Mouse (Mus musculus): Measurements from ENCODE around the gene Notch1. TPM values are rescaled to one million over a fixed set of nuclear protein-coding genes. Genes with fewer than 3 reads are reported as not detected.

The Notch1 gene
- polyA plus RNA-seq, 1 experiment from 2014 or later = 14.1 TPM

DNA sequence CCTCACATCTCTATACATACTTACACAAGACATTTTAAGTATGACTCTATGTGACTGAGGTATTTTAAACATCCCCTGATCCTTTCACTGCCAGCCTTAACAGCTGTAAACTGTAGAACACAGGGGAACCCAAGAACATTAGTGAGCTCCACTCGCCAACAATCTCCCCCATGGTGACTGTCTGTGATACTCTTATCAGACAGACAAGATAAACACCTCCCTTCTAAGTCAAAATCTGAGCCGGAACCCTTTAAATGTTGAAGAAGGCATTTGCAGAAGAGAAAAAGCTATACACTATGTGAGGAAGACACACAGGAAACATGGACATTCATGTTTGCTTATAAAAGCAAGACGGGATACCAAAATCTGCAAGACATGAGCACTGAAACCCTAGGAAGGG, 72.6 kb downstream of the Notch1 start:
- WGBS = 8% methylated on average over 3 of the region's 3 CpGs

DNA sequence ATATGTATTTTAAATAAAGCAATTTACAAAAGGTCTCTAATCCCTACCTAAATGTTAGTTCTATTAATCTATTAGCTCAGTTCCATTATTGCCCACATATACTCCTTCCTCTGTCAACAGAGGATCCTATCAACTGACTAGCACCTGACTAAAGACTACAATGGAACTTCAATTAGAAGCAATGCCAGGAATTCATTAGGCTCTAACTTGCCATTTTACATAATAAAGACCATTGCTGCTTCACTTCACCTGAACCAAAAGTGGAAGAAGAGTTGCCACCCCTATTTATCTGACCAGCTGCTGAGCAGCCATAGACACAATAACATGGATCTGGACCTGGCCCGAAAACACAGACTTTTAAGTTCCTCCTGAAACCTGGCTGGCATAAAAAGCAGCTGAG, 73.6 kb downstream of the Notch1 start:
- H3K9me3 ChIP-seq (replicated peaks; ENCODE audit: control insufficient read depth, low read length) = no peaks in the 10 kb centered on the region
- H3K27ac ChIP-seq (ENCODE audit: low read length) = no peak overlapping the region
- H3K4me1 ChIP-seq (ENCODE audit: control insufficient read depth, insufficient read depth, low read length) = peaks cover 30% of the 10 kb centered on the region
- no peaks in the 10 kb centered on the region for H3K27me3 ChIP-seq (ENCODE audit: control insufficient read depth, insufficient read depth, low read length)
- H3K36me3 ChIP-seq (ENCODE audit: control insufficient read depth, insufficient read depth, low read length) = peaks cover 7% of the 10 kb centered on the region; the same call in 1 of the 2 replicates
- ATAC-seq (ENCODE audit: insufficient read depth, low FRiP score) = no peak
- peak overlapping the region; percentile 65 for H3K4me2 ChIP-seq (ENCODE audit: low read depth, low read length)
- 91% methylated on average over 1 of the region's 1 CpGs for WGBS
- H3K9ac ChIP-seq (ENCODE audit: low read length) = no peak overlapping the region
- no peak overlapping the region for H3K4me3 ChIP-seq (replicated peaks; ENCODE audit: low read length)

More for the DNA sequence above, 72.6 kb downstream of the Notch1 start:
- Histone ChIP-seq H3K27ac (ENCODE audit: low read length) (no peak overlapping the region), H3K9ac (ENCODE audit: low read length) (peak overlapping the region; percentile 91), H3K4me1 (ENCODE audit: control insufficient read depth, insufficient read depth, low read length) (peaks cover 22% of the 10 kb centered on the region), H3K4me3 (replicated peaks; ENCODE audit: low read length) (peak overlapping the region; percentile 93), H3K9me3 (replicated peaks; ENCODE audit: control insufficient read depth, low read length) (no peaks in the 10 kb centered on the region), H3K4me2 (ENCODE audit: low read depth, low read length) (peak overlapping the region; percentile 65), H3K27me3 (ENCODE audit: control insufficient read depth, insufficient read depth, low read length) (no peaks in the 10 kb centered on the region), H3K36me3 (ENCODE audit: control insufficient read depth, insufficient read depth, low read length) (peaks cover 7% of the 10 kb centered on the region; the same call in 1 of the 2 replicates)
- no peak for ATAC-seq (ENCODE audit: insufficient read depth, low FRiP score)

DNA sequence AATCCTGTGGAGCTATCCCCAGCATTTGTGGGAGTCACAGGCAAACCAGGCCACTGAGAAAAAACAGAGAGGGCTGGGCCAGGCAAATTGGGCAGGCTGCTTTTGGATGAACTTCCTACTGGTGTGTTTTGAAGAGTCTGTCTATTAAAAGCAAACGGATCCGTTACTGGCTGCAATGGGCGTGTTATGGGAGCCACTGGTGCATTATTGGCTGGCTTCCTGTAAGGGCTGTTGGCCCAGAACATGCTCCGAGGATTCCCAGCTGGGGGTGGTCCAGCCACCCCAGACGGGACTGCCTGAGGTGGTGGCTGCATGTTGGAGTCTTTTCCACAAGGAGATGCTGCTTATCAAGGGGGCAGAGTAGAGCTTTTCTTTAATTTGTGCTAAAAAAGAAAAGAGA, 74.8 kb downstream of the Notch1 start:
- H3K27me3 ChIP-seq (ENCODE audit: control insufficient read depth, insufficient read depth, low read length) = no peaks in the 10 kb centered on the region
- H3K9ac ChIP-seq (ENCODE audit: low read length) = no peak overlapping the region
- peaks cover 7% of the 10 kb centered on the region; the same call in 1 of the 2 replicates for H3K36me3 ChIP-seq (ENCODE audit: control insufficient read depth, insufficient read depth, low read length)
- H3K4me3 ChIP-seq (replicated peaks; ENCODE audit: low read length) = no peak overlapping the region
- H3K4me1 ChIP-seq (ENCODE audit: control insufficient read depth, insufficient read depth, low read length) = peaks cover 33% of the 10 kb centered on the region
- H3K27ac ChIP-seq (ENCODE audit: low read length) = no peak overlapping the region
- WGBS = 66% methylated on average over 5 of the region's 5 CpGs
- no peak for ATAC-seq (ENCODE audit: insufficient read depth, low FRiP score)
- H3K9me3 ChIP-seq (replicated peaks; ENCODE audit: control insufficient read depth, low read length) = no peaks in the 10 kb centered on the region
- H3K4me2 ChIP-seq (ENCODE audit: low read depth, low read length) = no peak overlapping the region

DNA sequence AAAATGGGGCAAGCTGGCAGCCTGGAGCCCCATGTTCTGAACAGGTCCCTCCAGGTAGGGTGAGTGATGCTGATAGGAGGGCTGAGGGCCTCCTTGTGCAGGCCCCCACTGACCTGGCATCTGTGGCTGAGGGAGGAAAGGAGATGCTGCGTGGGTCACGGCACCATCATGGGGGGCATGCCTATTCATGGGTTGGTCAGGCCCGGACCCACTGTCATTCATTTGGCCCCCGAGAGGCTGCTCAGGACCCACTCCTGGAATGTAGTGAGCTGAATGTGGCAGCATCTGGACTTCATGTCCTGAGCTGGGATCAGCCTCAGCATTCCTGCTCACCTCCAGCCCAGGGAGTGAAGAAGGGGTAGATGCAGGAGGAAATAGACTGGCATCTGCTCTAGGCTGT, 75.2 kb downstream of the Notch1 start:
- Histone ChIP-seq H3K27me3 (ENCODE audit: control insufficient read depth, insufficient read depth, low read length) (no peaks in the 10 kb centered on the region), H3K4me2 (ENCODE audit: low read depth, low read length) (no peak overlapping the region), H3K9me3 (replicated peaks; ENCODE audit: control insufficient read depth, low read length) (no peaks in the 10 kb centered on the region), H3K9ac (ENCODE audit: low read length) (no peak overlapping the region), H3K4me3 (replicated peaks; ENCODE audit: low read length) (no peak overlapping the region), H3K27ac (ENCODE audit: low read length) (no peak overlapping the region), H3K4me1 (ENCODE audit: control insufficient read depth, insufficient read depth, low read length) (peaks cover 30% of the 10 kb centered on the region), H3K36me3 (ENCODE audit: control insufficient read depth, insufficient read depth, low read length) (peaks cover 7% of the 10 kb centered on the region; the same call in 1 of the 2 replicates)
- ATAC-seq (ENCODE audit: insufficient read depth, low FRiP score) = no peak
- 94% methylated on average over 4 of the region's 4 CpGs for WGBS

DNA sequence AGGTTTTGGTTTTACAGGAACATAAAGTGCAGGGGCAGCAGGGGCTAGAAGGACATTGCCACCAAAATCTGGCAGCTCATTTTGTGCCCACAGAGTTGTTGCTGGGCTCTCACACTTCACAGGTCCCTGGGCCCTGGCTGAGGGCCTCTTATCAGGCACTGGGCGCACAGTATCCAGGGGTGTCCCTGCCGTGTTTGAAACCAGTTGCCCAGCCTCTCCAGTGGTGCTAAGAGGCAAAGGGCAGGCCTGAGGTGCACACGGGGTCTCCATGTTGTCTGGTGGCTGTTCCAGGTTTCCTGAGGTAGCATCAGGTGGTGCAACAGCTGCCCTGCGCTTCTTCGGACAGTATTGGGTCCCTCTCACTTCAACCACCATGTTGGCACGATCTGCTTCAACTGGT, 76.8 kb downstream of the Notch1 start:
- Histone ChIP-seq H3K4me1 (ENCODE audit: control insufficient read depth, insufficient read depth, low read length) (peaks cover 30% of the 10 kb centered on the region), H3K27ac (ENCODE audit: low read length) (no peak overlapping the region), H3K9me3 (replicated peaks; ENCODE audit: control insufficient read depth, low read length) (no peaks in the 10 kb centered on the region), H3K4me3 (replicated peaks; ENCODE audit: low read length) (no peak overlapping the region), H3K4me2 (ENCODE audit: low read depth, low read length) (no peak overlapping the region), H3K27me3 (ENCODE audit: control insufficient read depth, insufficient read depth, low read length) (no peaks in the 10 kb centered on the region), H3K9ac (ENCODE audit: low read length) (no peak overlapping the region), H3K36me3 (ENCODE audit: control insufficient read depth, insufficient read depth, low read length) (peaks cover 13% of the 10 kb centered on the region)
- 90% methylated on average over 6 of the region's 6 CpGs for WGBS
- no peak for ATAC-seq (ENCODE audit: insufficient read depth, low FRiP score)

DNA sequence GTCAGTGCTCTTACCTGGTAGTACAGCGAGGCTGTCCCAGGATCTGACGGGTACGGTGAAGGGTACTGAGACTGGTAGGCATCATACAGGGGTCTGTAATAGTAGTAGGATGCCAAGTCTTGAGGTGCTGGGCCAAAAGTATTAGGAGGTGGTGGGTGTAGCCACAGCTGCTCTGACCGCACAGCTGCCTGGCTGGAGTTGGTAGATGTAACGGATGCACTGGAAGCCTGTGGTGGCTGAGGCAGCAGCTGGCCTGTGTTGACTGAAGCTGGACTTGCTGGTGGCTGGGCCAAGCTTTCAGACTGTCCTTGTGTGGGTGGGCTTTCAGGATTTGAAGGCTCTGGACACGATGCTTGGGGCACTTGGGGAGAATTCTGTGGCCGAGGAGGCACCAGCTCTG, 78.1 kb downstream of the Notch1 start:
- H3K4me3 ChIP-seq (replicated peaks; ENCODE audit: low read length) = no peak overlapping the region
- no peak; the same call in 1 of the 2 replicates for ATAC-seq (ENCODE audit: insufficient read depth, low FRiP score)
- peaks cover 17% of the 10 kb centered on the region for H3K36me3 ChIP-seq (ENCODE audit: control insufficient read depth, insufficient read depth, low read length)
- H3K9me3 ChIP-seq (replicated peaks; ENCODE audit: control insufficient read depth, low read length) = no peaks in the 10 kb centered on the region
- H3K4me2 ChIP-seq (ENCODE audit: low read depth, low read length) = no peak overlapping the region
- H3K27ac ChIP-seq (ENCODE audit: low read length) = no peak overlapping the region
- H3K4me1 ChIP-seq (ENCODE audit: control insufficient read depth, insufficient read depth, low read length) = peaks cover 24% of the 10 kb centered on the region
- peak overlapping the region; percentile 39 for H3K9ac ChIP-seq (ENCODE audit: low read length)
- WGBS = 86% methylated on average over 7 of the region's 7 CpGs
- H3K27me3 ChIP-seq (ENCODE audit: control insufficient read depth, insufficient read depth, low read length) = no peaks in the 10 kb centered on the region

DNA sequence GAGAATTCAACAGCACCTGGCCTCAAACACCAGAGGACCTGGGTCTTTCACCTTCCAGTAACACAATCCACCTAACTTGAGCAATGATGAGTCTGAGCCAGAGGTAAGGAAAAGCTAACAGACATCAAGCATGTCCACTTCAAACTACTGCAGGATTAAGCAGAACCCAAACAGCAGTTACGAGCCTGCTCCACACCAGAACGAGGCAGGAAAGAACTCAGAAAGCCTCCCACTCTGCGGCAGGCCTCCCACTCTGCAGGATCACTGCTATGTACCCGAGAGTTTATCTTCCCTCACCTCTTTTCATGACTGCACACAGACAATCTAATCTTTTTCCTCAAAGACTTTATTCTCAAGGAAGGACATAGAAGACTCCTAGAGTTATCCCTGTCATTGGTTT, 79.2 kb downstream of the Notch1 start:
- H3K4me3 ChIP-seq (replicated peaks; ENCODE audit: low read length) = no peak overlapping the region
- 55% methylated on average over 4 of the region's 4 CpGs for WGBS
- peaks cover 17% of the 10 kb centered on the region for H3K36me3 ChIP-seq (ENCODE audit: control insufficient read depth, insufficient read depth, low read length)
- H3K27me3 ChIP-seq (ENCODE audit: control insufficient read depth, insufficient read depth, low read length) = no peaks in the 10 kb centered on the region
- H3K9me3 ChIP-seq (replicated peaks; ENCODE audit: control insufficient read depth, low read length) = no peaks in the 10 kb centered on the region
- H3K4me1 ChIP-seq (ENCODE audit: control insufficient read depth, insufficient read depth, low read length) = peaks cover 19% of the 10 kb centered on the region
- H3K9ac ChIP-seq (ENCODE audit: low read length) = no peak overlapping the region; the same call in 1 of the 2 replicates
- no peak for ATAC-seq (ENCODE audit: insufficient read depth, low FRiP score)
- H3K27ac ChIP-seq (ENCODE audit: low read length) = no peak overlapping the region
- H3K4me2 ChIP-seq (ENCODE audit: low read depth, low read length) = no peak overlapping the region

DNA sequence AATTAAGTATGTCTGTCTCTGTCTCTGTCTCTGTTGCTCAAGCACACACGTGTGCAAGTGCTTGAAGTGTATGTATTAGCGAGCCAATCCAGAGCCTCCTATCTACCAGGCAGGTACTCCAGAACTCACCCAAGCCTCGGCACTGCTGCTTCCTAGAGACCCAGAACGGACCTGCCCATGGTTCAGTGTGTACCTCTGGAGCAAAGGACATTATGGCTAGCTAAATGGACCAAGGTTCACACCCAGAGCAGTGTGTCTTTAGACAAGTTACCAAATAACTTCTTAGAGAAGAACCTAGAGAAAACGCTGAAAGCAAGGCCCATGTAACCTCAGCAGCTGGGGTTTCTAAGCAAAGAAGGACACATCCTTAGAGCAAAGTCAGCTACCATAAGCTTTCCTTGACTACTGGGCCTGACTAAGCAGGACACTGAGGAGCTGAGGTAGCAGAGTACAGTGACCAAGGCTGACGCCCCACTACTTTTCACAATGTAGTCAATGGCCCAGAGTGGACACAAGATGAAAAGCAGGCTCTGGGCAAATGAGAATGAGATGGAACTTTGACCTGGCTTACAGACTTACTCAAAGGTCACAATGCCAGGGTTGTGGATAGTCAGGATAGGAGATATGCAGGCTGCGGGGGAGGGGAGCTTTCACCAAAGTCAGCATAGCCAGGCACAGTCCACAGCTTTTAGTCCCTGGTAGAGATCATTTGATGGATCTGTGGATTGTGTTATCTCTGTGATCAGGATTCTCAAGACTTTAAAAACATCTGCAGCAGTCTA, 81.5 kb downstream of the Notch1 start:
- H3K4me3 ChIP-seq (replicated peaks; ENCODE audit: low read length) = no peak overlapping the region
- H3K27me3 ChIP-seq (ENCODE audit: control insufficient read depth, insufficient read depth, low read length) = no peaks in the 10 kb centered on the region
- no peak overlapping the region for H3K9ac ChIP-seq (ENCODE audit: low read length)
- peaks cover 19% of the 10 kb centered on the region for H3K4me1 ChIP-seq (ENCODE audit: control insufficient read depth, insufficient read depth, low read length)
- H3K27ac ChIP-seq (ENCODE audit: low read length) = no peak overlapping the region
- H3K4me2 ChIP-seq (ENCODE audit: low read depth, low read length) = no peak overlapping the region
- H3K36me3 ChIP-seq (ENCODE audit: control insufficient read depth, insufficient read depth, low read length) = peaks cover 28% of the 10 kb centered on the region
- no peak for ATAC-seq (ENCODE audit: insufficient read depth, low FRiP score)
- 89% methylated on average over 7 of the region's 7 CpGs for WGBS
- H3K9me3 ChIP-seq (replicated peaks; ENCODE audit: control insufficient read depth, low read length) = no peaks in the 10 kb centered on the region

DNA sequence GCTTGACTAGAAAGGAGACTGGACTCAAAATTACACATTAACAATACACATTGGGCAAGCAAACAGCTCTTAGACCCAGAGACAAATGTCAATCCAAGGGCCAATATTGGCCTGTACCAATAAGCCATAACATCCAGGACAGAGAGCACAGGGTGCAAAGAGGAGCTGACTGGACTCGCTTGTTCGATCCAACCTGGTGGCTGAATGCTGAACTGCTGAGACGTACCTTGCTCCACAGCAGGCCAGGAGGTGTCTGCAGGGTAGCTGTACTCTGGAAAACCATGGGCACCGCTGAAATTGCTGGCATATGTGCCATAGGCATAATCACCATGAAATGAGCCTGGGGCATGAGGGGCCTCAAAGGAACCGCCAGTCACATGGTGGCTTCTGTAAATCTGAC, 86.6 kb downstream of the Notch1 start:
- peaks cover 45% of the 10 kb centered on the region for H3K36me3 ChIP-seq (ENCODE audit: control insufficient read depth, insufficient read depth, low read length)

More for the DNA sequence above, 86.6 kb downstream of the Notch1 start:
- no peak overlapping the region for H3K9ac ChIP-seq (ENCODE audit: low read length)
- 93% methylated on average over 5 of the region's 5 CpGs for WGBS
- H3K9me3 ChIP-seq (replicated peaks; ENCODE audit: control insufficient read depth, low read length) = no peaks in the 10 kb centered on the region
- H3K27ac ChIP-seq (ENCODE audit: low read length) = no peak overlapping the region
- H3K27me3 ChIP-seq (ENCODE audit: control insufficient read depth, insufficient read depth, low read length) = no peaks in the 10 kb centered on the region
- no peak overlapping the region for H3K4me3 ChIP-seq (replicated peaks; ENCODE audit: low read length)
- no peaks in the 10 kb centered on the region for H3K4me1 ChIP-seq (ENCODE audit: control insufficient read depth, insufficient read depth, low read length)
- ATAC-seq (ENCODE audit: insufficient read depth, low FRiP score) = no peak
- no peak overlapping the region for H3K4me2 ChIP-seq (ENCODE audit: low read depth, low read length)
